Mouse (Mus musculus): Measurements from ENCODE around the gene Tulp1.

DNA sequence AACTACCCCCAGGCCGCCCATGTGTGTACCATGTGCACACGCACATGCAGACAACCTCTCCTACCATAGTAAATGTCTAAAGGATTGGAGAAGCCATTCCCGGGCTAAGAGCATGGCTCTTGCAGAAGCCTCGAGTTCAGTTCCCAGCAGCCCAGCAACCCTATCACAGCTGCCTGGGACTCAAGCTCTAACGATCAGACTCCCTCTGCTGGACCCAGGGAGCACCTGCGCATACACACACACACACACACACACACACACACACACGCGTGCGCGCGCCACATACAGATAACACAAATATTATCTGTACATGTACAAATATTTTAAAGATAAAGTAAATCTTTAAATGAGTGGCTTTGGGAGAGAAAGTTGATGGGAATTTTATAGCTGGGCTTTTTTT, 39.3 kb upstream of the Tulp1 start:
- TF ChIP-seq POLR2A (IDR thresholded peaks at IDR 0.05; ENCODE audit: insufficient read depth, low read depth, low read length) (no peak), CTCF (IDR thresholded peaks at IDR 0.05) (no peak)

Data from heart, adult 2 months (tissue).